Mouse (Mus musculus): ENCODE measurements at regions not wholly inside any gene's neighbourhood (a gene's known extent, or its start where the extent isn't known, plus 50 kb on each side); places are given as distances from the start of the nearest gene placed in this dataset.

DNA sequence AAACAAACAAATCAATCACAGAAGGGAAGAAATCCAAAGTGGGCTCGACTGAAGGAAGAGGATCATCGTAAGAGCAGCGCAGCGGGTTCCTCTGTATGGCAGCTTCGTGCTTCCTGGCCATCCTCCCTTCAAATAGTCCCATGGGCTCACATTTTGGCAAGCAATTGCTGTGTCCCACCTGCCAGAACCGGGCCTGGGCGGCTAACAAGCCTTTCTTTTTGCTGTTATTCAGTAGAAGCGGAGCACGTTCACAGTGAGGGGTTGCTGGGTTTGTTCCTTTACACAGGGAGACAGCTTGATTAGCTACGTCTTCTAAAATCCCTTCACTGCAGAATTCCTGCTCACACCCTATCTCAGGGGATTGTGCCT is 258.6 kb upstream of the Prok2 start:
- DNase-seq (ENCODE audit: low spot score), result no peak

DNA sequence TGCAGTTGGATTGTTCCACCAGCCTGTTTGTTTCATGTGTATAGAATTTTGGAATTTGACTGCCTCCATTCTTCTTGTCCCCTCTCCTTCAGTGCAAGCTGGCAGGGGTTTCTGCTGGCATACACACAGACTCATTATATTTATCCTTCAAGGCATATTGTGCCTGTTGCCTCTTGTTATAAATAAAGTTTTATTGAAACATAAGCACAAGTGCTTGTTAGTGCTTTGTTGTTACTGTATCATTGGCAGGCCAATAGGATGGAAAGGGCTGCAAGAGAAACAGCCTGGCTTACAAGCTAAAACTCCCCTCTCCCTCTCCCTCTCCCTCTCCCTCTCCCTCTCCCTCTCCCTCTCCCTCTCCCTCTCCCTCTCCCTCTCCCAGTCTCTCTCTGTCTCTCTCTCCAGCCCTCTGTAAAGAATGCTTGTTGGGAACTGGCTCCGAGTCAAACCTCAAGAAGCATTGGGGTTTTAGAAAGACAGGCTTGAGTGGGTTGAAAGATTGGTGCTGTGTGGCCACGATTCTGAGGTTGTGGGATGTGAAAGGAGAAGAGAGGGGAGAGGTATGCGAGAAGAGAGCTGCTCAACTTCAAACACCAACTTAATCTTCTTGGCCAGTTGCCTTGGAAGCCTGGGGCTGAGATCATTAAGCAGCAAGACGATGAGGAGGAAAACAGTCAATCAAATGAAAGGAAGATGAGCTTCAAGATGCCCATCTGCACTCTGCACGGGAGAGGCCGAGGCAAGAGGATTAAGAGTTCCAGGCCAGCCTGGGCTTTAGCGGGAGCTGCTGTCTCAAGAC is 258.1 kb upstream of the Prok2 start:
- no peak for DNase-seq (ENCODE audit: low spot score)

DNA sequence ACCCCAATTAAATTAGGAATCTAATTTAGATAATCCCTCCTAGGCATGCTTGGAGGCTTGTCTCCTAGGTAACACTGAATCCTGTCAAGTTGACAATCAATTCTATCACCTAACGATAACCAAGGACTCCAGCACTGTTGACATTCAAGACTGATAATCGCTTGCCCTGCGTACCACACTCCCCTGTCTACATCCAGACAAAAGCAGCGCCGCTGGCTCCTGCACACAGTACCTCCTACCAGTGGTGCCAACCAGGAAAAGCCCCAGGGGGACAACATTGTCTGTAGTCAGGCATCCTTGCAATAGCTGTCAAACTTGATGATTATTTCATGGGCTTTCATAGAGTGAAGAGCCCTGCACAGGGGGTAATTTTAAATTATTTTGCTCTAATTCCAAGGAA is 253.4 kb upstream of the Prok2 start:
- no peak for DNase-seq (ENCODE audit: low spot score)

DNA sequence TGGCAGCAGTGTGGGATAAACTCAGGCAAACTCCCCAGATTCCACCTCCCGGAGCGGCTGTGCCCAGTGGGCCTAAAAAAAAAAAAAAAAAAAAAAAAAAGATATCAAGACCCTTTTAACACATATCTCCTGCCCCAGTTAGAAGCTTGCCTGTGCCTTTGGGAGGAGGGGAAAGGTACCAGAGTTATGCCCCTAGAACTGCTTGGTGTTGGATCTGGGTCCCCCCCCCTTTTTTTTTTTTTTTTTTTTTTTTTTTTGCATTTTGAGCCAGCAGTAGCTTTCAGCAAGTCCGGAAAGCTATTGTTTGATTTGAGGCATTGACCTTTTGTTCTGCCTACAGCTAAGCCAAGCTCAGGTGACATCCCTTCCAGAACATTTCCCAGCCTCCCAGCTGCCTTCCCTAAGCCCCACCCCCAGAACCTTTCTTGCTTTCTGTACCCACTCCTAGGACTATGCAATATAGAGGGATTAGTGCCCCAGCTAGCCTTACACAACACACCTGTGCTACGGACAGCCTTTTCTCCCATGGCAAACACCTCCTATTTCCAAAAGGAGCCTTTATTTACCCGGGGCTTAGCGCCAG is 252.1 kb upstream of the Prok2 start:
- DNase-seq (ENCODE audit: low spot score), result no peak

DNA sequence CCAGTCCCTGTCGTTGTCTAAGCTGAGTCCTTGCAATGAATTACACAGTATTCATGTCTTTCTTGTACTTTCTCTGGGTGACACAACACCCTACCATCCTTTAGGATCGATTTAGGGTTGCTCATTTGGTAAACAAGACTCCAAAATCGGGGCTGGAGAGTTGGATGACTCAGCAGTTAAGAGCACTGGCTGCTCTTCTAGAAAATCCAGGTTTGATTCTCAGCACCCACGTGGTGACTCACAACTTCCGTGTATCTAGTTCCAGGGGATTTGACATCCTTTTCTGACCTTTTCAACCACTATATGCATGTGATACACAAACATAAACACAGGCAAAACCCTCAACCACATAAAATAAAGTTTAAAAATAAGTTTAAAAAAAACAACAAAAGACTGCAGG is 250.0 kb upstream of the Prok2 start:
- no peak for DNase-seq (ENCODE audit: low spot score)

DNA sequence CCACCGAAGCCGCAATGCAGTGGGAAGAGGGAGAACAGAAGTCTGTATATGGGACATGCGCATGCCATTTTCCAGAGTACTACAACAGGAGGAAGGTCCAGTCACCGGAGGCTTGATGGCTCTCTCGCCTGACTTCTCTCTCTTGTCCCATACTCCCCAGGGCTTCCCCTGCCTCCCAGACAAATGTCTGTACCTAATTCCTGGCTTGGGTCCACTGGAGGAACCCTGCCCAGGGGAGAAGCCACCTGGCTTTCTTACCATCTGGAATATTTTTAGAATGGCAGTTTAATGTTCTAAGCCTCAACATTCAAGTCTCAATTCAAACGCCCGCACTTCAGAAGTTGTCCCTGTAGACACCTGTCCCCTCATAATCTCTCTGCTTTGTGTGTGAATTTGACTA is 249.3 kb upstream of the Prok2 start:
- no peak for DNase-seq (ENCODE audit: low spot score)

- DNase-seq (ENCODE audit: low spot score), result no peak
Measured at GRCm38 (mm10) chr6:99974464-99974863, 248.3 kb upstream of the Prok2 start.

DNA sequence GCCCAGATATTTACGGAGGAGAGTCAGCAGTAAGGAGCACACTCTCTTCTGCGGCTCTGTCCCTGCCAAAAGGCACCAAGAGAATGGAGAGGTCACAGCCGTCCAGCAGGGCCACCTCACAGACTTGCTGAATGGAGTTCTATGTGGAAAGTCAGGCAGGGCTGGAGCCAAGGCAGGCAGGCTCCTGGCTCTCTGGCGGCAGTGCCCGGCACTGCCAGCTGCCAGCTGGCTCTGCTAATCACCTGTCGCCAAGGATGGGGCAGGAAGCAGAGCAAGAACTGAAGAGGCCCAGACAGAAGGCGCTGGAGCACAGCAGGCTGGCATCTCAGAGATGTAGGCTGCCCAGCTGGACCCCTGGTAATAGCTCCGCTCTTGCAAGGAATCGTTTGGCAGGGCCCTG is 245.2 kb upstream of the Prok2 start:
- DNase-seq (ENCODE audit: low spot score), result no peak

DNA sequence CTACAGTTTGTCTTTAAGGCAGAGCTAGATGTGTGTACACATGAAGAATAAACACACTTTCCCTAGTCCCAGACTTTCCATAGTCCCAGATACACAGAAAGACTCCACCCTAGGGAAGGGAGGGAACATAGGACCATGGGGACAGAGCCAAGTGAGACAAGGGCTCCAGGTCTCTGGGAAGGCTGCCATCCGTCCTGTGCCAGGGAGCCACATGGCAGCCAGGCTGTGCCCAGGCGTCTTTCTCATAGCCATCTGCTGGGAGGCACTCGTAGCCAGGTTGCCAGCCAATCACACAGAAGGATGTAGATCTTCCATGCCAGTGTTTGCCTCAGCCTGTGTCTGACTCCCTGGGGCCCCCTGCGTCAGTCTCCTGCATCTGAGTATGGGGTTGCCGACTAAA is 242.7 kb upstream of the Prok2 start:
- no peak for DNase-seq (ENCODE audit: low spot score)

GRCm38 (mm10) chr6:99967465-99967864 is 241.3 kb upstream of the Prok2 start:
- no peak for DNase-seq (ENCODE audit: low spot score)

DNA sequence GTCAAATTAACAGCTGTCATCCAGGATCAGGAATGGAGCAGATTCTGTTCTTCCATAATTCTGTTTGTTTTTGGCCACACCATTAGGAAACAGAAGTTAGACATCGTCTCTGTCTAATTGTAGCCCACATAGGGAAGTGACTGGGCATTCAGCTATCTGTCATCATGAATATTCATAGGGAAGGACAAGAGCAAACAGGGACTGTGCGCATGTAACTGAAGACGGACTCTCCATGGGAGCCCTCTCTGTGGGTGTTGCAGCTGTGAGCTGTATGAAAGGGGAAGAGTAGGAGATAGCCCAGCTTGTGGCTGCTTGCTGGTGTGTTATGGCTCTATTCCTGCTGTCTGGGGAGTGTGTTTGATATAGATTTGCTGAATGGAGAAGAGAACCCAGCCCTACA is 238.3 kb upstream of the Prok2 start:
- DNase-seq (ENCODE audit: low spot score), result no peak

DNA sequence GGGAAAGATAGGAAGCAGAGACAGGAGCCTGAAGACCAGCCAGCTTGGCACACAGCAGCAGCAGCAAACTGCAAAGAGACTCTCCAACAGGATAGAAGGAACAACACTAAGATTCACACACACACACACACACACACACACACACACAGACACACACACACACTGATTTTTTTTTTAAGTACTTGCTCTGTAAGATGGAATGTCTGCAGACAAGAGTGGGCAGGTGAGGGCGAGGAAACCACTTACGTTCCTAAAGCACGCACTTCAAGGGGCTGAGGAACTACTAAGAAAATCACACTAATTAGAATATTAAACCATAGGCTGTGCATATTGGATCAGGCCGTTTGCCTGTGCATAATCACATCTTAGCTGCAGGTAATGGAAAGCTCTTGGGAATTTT is 237.8 kb upstream of the Prok2 start:
- DNase-seq (ENCODE audit: low spot score), result no peak

DNA sequence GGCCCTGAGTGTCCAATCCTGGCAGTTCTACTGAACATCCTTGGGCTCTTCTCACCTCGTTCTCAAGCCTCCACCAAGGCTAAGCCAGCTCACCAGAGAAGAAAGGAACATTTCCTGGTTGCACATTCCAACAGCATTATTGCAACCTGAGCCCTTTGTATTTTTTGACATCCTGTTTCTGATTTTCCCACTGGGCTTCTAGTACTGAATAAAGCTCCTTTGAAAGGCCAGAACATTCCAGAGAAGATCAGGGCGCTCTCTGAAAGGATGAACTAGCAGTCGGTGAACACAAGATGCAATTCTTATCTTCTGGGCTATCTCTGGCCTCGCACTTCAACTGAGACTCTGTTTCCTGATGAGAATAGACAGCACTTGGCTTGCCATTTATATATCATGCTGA is 233.2 kb upstream of the Prok2 start:
- DNase-seq (ENCODE audit: low spot score), result no peak

DNA sequence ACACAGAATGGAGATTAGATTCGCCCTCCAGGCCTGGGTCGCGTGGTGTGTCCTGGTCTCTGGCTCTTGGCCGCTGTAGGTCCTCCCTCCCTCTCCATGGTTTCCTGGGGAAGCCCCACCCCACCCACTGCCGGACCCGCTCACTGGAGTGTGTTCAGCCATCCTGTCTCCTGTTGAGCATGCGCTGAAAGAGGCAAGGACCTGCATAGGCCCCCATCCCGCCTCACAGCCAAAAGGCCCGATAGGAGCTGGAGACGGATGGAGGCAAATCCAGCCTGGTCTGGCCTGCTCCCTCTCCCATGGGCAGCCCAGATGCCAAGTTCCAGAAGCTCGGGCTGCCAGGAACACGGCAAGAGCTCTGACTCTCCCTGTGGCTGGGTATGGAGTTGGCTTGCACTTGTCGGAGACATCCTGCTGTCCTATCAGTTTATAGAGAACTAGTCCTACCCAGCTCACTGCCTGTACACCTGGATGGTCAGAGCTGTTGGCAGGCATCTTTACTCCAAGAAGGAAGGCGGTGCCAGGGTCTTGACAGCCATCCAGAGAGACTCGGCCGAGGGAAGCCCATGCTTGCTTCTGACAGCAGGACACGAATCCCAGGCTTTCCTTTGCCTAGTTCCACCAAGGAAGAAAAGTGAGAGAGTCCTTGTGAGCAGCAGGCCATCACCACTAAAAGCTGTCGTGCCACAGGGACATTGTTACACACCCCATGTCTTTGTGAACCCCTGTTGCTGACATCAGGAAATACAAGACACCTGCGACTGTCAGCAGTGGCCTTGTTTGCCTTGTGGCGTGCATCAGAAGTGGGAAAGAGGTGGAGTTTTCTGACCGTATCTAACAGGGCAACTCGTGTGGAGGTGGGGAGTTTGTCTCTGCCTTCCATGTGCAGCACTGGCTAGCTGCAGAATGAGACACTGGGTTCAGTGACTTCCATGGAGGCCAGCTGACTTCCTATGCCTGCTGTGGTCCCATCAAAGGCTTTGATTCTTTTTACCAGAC is 228.9 kb upstream of the Prok2 start:
- no peak for DNase-seq (ENCODE audit: low spot score)

- no peak for DNase-seq (ENCODE audit: low spot score)
Measured at GRCm38 (mm10) chr6:99953980-99954776, 228.0 kb upstream of the Prok2 start.

DNA sequence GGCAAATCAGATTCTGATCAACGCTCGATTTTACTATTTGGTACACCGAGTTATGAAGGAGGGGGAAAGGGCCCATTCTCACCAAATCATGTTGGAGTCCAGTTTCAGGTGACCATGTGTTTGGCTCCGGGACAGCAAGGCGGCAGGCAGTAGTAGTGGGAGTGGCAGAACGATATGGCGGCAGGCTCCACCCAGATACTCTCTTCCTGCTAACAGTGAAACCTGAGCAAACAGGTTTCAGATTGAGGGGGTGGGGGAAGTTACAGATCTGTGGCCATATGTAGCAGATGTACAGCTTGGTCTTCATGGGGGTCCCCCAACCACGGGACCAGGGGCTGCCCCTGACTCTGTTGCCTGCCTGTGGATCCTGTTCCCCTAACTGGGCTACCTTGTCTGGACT is 224.6 kb upstream of the Prok2 start:
- no peak for DNase-seq (ENCODE audit: low spot score)

- DNase-seq (ENCODE audit: low spot score), result no peak
Measured at GRCm38 (mm10) chr6:99946917-99947316, 220.7 kb upstream of the Prok2 start.

- DNase-seq (ENCODE audit: low spot score), result no peak
Measured at GRCm38 (mm10) chr6:99946481-99946880, 220.3 kb upstream of the Prok2 start.

- no peak for DNase-seq (ENCODE audit: low spot score)
Measured at GRCm38 (mm10) chr6:99945691-99946090, 219.5 kb upstream of the Prok2 start.

- DNase-seq (ENCODE audit: low spot score), result no peak
Measured at GRCm38 (mm10) chr6:99942958-99943357, 216.8 kb upstream of the Prok2 start.

DNA sequence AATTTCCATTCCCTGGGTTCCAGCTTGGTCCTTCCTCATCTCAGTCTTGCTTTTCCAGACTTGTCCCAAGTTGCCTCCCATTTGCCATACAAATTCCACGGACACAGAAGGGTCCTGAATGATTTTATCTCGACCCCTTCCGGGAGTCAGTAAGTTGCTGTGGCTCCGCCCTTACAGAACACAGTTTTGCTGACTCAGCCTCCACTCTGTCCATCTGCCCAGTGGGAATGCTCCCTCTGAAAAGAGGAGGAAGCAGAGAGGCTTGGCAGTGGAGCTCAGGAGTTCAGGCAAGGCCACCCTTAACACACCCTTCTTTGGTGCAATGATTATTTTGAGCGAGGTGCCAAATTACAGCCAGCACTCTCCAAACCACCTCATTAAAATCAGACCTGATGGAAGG is 213.9 kb upstream of the Prok2 start:
- DNase-seq (ENCODE audit: low spot score), result no peak

GRCm38 (mm10) chr6:99939382-99939781 is 213.2 kb upstream of the Prok2 start:
- no peak for DNase-seq (ENCODE audit: low spot score)
